Mouse (Mus musculus): ENCODE results near the gene Wnt3a. TPM values are rescaled to one million over a fixed set of nuclear protein-coding genes. Genes with fewer than 3 reads are reported as not detected.

Gene Wnt3a
- polyA plus RNA-seq, 1 experiment = 1.1 TPM

DNA sequence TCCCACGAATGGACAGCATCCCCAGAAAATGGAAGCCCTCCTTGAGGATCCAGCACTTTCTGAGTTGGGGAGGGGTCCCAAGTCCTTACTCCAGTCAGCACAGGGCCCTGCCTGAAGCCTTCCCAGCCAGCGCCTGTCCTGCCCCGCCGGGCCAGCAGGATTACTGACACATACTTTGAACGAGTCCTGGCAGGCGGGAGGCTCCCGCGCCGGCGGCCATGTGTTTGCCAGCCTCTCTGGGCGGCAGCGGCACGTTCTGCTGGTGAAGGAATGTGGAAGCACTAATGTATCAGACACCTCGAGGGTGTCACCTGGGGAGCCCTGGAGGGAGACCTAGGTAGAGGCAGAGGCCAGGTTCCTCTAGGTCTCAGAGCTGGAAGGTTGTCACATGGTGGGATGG, 6.4 kb downstream of the Wnt3a start:
- TF ChIP-seq CTCF (IDR thresholded peaks at IDR 0.05; ENCODE audit: borderline replicate concordance, extremely low read depth, insufficient read depth, insufficient read length) (no peak), POLR2A (IDR thresholded peaks at IDR 0.05; ENCODE audit: borderline replicate concordance, extremely low read depth, insufficient read depth, insufficient read length, poor library complexity, severe bottlenecking) (no peak)
- DNase-seq (ENCODE audit: low read depth) = no peak

DNA sequence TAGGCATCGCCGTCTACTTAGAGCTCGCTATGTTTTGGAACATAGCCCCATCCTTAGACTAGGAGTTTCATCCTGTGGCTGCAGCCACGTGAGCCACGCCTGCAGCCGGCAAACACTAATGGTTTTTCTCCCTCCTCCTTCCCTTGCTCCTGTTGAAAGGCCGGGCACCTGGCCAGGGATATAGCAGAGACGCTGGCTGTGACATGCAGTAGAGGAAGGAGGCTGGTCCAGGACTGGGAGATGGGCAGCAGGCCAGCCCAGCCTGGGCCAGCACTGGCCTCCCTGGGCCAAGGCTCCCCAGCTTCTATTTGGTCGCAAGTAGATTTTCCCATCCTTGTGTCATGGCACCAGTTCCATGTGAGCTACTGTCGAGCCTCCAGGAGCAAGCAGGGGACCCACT, 7.6 kb downstream of the Wnt3a start:
- peak; percentile 88 for DNase-seq (ENCODE audit: low read depth)
- TF ChIP-seq POLR2A (IDR thresholded peaks at IDR 0.05; ENCODE audit: borderline replicate concordance, extremely low read depth, insufficient read depth, insufficient read length, poor library complexity, severe bottlenecking) (no peak), CTCF (IDR thresholded peaks at IDR 0.05; ENCODE audit: borderline replicate concordance, extremely low read depth, insufficient read depth, insufficient read length) (no peak)

DNA sequence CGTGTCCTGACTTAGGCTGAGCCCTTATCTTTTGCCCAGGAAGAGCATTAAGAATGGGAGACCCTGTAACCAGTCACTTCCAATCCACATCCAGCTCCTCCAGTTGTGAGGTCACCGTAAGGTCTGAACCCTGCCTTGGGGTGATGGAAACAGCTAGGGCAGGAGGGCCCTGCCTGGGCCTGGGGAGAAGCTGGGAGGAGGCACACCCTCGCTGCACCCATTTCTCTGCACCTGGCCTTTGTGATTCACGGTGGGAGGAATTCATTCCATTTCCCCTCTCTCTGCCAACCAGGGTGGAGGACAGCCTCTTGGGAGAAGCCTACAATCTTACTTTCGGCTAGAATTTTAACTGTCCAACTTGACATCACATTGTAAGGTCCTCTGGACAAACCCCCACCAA, 8.4 kb downstream of the Wnt3a start:
- TF ChIP-seq CTCF (IDR thresholded peaks at IDR 0.05; ENCODE audit: borderline replicate concordance, extremely low read depth, insufficient read depth, insufficient read length) = no peak
- TF ChIP-seq POLR2A (IDR thresholded peaks at IDR 0.05; ENCODE audit: borderline replicate concordance, extremely low read depth, insufficient read depth, insufficient read length, poor library complexity, severe bottlenecking) = no peak
- no peak for DNase-seq (ENCODE audit: low read depth)

DNA sequence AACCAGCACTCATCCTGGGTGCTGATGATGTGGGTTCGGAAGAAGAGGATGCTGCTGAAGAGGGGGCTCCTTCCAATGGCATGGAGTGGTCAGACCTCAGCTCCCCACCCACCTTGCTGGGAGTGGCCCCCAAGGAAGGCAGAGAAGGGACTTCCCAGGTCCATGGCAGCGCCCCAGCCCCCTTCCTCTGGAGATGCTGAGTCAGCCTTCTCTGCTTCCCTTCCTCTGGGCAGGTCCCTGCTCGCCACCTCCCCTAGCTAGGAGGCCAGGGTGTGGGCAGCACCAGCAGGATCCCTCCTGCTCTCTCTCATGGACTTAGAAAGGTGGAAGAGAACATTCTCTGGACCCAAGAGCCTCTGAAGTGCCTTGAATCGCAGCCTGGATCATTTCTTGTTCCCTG, 12.5 kb downstream of the Wnt3a start:
- no peak for DNase-seq (ENCODE audit: low read depth)
- TF ChIP-seq POLR2A (IDR thresholded peaks at IDR 0.05; ENCODE audit: borderline replicate concordance, extremely low read depth, insufficient read depth, insufficient read length, poor library complexity, severe bottlenecking) = no peak
- TF ChIP-seq CTCF (IDR thresholded peaks at IDR 0.05; ENCODE audit: borderline replicate concordance, extremely low read depth, insufficient read depth, insufficient read length) = no peak

DNA sequence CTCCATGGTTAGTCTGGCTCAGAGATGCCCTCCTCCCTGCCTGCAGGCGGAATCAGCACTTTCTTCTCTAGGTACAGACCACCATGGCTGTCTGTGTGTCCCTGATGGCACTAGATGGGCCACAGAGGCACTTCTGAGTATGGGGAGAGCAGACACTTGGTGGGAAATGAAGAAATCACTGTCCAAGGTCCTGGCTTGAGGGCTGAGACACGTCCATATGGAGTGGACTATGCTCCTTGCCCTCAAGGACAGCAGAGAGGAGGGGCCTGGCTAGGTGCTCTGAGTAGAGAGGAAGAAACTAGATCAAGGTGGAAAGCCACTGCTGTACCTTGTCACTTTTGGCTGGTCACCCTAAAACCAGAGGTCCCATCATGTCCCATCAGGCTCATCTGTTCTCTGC, 13.7 kb downstream of the Wnt3a start:
- TF ChIP-seq CTCF (IDR thresholded peaks at IDR 0.05; ENCODE audit: borderline replicate concordance, extremely low read depth, insufficient read depth, insufficient read length) (no peak), POLR2A (IDR thresholded peaks at IDR 0.05; ENCODE audit: borderline replicate concordance, extremely low read depth, insufficient read depth, insufficient read length, poor library complexity, severe bottlenecking) (no peak)
- no peak for DNase-seq (ENCODE audit: low read depth)

DNA sequence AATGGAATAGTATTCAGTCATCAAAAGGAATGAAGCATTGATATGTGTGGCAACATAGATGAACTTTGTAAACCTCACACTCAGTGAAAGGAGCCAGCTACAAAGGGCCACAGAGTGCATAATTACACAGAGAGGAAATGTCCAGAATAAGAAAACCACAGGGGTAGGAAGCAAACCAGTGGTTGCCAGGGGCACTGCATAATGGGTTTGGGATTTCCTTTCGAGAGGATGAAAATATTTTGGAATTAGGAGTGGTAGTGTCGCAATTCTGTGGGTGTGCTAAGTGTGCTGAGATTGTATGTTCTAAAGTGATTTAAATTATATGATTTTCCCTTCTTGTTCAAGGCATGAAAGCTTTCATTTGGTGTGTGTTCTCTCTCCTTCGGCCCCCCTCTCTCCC, 16.4 kb downstream of the Wnt3a start:
- no peak for DNase-seq (ENCODE audit: low read depth)
- TF ChIP-seq POLR2A (IDR thresholded peaks at IDR 0.05; ENCODE audit: borderline replicate concordance, extremely low read depth, insufficient read depth, insufficient read length, poor library complexity, severe bottlenecking) = no peak
- no peak for TF ChIP-seq CTCF (IDR thresholded peaks at IDR 0.05; ENCODE audit: borderline replicate concordance, extremely low read depth, insufficient read depth, insufficient read length)

DNA sequence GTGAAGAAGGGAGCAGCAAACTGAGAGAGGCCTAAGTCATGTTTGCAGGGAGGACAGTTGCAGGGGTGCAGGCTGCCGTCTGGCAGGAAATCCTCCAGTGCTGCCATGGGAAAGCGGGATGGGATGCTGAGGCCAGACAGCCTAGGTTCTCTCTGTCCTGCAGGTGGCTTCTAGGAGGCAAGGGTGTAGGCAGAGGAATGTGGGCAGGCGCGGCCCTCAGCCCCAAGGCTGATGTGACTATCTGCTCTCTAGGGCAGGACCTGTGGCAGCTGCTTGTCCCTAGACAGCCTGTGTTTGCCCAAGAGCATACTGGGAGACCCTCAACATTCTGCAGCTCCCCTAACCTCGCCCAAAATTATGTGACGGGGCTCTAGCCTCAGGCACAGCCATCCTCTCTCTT, 23.8 kb downstream of the Wnt3a start:
- no peak for DNase-seq (ENCODE audit: low read depth)
- TF ChIP-seq POLR2A (IDR thresholded peaks at IDR 0.05; ENCODE audit: borderline replicate concordance, extremely low read depth, insufficient read depth, insufficient read length, poor library complexity, severe bottlenecking) (no peak), CTCF (IDR thresholded peaks at IDR 0.05; ENCODE audit: borderline replicate concordance, extremely low read depth, insufficient read depth, insufficient read length) (no peak)

DNA sequence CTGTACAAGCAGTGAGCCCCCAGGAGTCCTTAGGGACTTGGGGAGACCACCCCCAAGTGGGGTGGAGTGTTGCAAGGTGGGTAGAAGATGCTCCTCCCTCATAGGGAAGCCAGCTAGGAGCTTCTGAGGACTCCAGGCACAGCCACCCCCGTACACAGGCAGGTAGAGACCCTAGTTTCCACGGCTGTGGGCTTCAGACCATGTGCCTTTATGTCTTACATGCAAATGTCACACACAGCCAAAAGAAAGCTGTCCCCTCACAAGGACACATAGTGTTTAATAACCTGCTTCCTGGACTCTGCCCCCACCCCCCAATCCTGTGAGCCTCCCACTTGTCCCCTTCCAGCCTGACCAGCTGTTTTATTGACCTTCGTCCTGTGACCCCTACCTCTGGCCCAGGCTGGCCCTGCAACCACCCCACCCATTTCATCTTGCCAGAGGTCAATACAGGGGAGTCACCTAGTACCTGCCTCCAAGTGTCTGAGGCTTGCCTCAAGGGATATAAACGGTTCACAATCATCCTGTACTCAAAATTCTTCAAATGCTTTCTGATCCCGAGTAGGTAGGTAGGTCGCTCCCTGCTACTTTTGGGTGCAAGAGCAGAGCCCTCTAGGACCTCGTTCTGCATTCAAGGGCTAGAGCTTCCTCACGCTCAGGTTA, 25.3 kb downstream of the Wnt3a start:
- DNase-seq (ENCODE audit: low read depth) = no peak
- TF ChIP-seq POLR2A (IDR thresholded peaks at IDR 0.05; ENCODE audit: borderline replicate concordance, extremely low read depth, insufficient read depth, insufficient read length, poor library complexity, severe bottlenecking) (no peak), CTCF (IDR thresholded peaks at IDR 0.05; ENCODE audit: borderline replicate concordance, extremely low read depth, insufficient read depth, insufficient read length) (no peak)

DNA sequence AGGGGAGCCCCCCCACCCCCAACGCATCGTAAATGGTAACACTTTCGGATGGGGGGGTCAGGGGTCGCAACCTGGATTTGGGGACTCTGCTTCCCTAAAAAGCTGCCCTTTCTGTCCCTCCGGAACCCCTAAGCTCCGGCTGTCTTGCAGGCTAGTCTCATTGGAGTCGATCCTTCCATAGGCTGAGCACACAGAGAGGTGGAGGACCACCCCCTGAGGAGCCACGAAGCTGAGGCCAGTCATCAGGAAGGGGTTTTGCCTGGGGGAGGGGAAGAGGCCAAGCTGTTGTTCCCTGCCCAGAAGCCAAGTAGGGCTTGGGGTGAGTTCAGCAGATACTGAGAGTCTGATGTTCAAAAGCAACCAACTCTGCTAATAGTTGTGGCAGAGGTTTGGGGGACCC, 26.0 kb downstream of the Wnt3a start:
- DNase-seq (ENCODE audit: low read depth) = peak; percentile 38
- TF ChIP-seq CTCF (IDR thresholded peaks at IDR 0.05; ENCODE audit: borderline replicate concordance, extremely low read depth, insufficient read depth, insufficient read length) (no peak), POLR2A (IDR thresholded peaks at IDR 0.05; ENCODE audit: borderline replicate concordance, extremely low read depth, insufficient read depth, insufficient read length, poor library complexity, severe bottlenecking) (no peak)

DNA sequence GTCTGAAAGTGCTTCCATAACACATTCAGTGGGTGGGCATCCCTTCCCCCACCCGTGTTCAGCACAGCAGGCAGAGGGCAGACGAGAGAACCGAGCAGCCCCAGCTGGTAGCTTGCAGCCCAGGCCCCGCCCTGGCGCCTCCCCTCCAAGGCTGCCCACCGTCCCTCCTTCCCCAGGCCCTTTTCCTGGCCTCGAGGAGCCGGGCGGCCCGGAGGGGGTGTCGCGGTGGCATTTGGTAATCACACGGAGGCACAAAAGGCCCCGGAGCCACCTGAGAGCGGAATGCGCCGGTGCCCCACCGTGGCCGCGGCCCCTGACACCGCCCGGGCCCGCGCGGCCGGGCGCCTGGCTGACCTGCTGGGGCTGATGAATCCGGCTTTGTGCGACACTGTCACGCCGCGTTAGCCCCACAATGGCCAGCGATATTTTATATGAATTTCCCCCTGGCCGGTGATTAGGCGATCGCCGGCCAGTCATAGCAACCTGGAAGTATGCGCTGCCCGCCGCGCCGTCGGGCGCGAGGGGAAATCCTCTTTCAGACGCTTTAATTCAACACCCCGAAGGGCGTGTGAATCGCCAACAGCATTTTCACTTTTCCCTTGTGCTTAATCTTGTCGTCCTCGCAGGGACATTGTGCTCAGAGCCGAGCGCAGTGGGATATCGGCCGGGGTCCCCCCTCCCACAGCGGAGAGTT, 26.5 kb downstream of the Wnt3a start:
- TF ChIP-seq CTCF (IDR thresholded peaks at IDR 0.05; ENCODE audit: borderline replicate concordance, extremely low read depth, insufficient read depth, insufficient read length) (peak; percentile 35; the same call in 1 of the 2 replicates), POLR2A (IDR thresholded peaks at IDR 0.05; ENCODE audit: borderline replicate concordance, extremely low read depth, insufficient read depth, insufficient read length, poor library complexity, severe bottlenecking) (no peak; the same call in 1 of the 2 replicates)
- peak; percentile 87 for DNase-seq (ENCODE audit: low read depth)

DNA sequence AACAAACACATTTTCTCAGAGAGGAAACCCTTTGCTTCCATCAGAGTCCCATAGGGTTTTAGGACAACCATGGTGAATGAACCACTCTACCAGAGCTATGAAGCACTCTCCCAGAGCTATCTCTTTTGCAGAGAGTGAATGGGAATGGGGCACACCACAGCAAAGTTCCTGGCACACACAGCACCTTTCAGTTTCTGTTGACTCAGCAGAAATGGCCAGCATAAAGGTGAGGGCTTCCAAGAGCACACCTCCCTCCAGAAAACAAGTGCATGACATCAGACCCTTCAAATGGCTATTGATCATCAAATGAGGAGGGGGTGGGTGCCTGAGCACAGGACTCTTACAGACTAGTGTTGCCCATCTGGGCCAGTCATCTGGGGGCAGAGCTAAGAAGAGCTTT, 28.2 kb downstream of the Wnt3a start:
- TF ChIP-seq CTCF (IDR thresholded peaks at IDR 0.05; ENCODE audit: borderline replicate concordance, extremely low read depth, insufficient read depth, insufficient read length) (no peak), POLR2A (IDR thresholded peaks at IDR 0.05; ENCODE audit: borderline replicate concordance, extremely low read depth, insufficient read depth, insufficient read length, poor library complexity, severe bottlenecking) (no peak)
- no peak for DNase-seq (ENCODE audit: low read depth)

All from brain, embryonic 14.5 days (tissue).